Mouse (Mus musculus) retina, postnatal 1 day (tissue): ENCODE results near the gene Dnah7b.
"Not testable (repeated sequence)": the region's sequence is repeated elsewhere in the genome, so short reads cannot be mapped to it uniquely, and the experiment has no call there.

Experiments used
- DNase-seq: peaks from one replicate; pipeline ENCODE4 v3.0.0-alpha.2; 2012

Gene Dnah7b

DNA sequence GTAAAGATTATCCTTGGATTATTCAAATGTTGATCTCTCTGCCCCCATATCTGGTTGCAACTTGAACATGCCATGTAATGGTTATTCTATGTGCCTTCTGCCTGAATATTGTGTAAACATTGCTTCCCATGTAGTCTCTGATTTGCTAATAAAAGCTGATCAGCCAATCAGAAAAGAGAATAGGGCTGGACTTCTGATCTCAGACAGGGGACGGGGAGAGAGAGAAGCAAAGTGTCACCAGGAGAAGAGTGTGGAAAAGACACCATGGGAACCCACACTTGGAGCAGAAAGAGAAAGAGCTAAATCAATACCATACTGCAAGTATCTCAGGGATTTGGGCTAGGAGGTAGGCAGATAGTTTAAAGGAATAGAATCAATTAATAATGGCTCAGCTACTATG is at the start of gene Dnah7b:
TSS of gene Dnah7b (plus strand) at position 301 of the 400 bp plus-strand sequence.
- DNase-seq = peak; percentile 17

DNA sequence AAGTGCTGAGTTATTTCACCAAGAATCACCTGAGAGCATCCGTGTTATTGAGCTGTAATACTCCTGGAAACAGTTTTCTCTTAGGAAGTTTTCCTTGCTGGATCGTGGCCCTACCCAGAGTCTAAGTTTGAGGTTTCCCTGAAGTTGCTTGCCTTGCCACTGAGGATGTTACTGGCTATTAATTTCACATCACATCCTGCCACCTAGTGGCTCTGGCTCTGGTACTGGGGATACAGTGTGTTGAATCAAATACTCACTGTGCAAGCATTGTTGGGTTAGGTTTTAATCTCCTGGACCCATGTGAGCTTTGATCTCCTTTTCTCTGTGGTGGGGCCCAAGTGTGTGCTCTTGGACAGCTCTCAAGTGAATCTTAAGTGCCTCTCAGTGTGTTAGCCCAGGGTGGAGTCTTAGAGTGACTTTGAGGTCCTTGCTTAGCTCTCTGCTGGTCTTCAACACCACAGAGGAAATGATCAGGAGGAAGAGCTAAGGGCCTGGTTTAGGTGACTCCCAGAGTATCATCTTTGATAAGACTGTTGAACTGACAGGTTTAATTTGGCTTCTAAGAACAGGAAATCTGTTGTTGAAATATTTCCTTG is 47.6 kb upstream of the Dnah7b start:
- DNase-seq = peak; percentile 6

DNA sequence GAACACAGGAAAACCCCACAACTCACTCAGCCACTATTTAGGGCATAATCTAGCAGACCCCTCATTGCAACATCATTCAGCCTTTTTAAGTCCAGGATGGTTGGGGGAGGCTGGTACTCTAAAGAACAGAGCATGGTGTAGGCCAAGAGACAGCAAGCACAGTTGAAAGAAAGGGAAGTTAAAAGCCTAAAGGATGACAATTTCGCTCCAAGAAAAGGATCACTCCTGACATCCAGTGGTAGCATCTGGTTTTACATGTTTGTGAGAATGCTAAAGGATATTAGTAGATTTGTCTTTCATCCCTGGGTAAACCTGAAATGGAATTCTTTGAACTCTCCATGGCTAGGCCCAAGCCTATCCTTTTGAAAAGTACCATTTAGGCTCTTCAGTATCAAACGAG is 43.9 kb upstream of the Dnah7b start:
- peak; percentile 41 for DNase-seq

GRCm38 (mm10) chr1:46031993-46032555 is 34.0 kb upstream of the Dnah7b start:
- DNase-seq = no peak

GRCm38 (mm10) chr1:46048188-46048587 is 17.9 kb upstream of the Dnah7b start:
- no peak for DNase-seq

DNA sequence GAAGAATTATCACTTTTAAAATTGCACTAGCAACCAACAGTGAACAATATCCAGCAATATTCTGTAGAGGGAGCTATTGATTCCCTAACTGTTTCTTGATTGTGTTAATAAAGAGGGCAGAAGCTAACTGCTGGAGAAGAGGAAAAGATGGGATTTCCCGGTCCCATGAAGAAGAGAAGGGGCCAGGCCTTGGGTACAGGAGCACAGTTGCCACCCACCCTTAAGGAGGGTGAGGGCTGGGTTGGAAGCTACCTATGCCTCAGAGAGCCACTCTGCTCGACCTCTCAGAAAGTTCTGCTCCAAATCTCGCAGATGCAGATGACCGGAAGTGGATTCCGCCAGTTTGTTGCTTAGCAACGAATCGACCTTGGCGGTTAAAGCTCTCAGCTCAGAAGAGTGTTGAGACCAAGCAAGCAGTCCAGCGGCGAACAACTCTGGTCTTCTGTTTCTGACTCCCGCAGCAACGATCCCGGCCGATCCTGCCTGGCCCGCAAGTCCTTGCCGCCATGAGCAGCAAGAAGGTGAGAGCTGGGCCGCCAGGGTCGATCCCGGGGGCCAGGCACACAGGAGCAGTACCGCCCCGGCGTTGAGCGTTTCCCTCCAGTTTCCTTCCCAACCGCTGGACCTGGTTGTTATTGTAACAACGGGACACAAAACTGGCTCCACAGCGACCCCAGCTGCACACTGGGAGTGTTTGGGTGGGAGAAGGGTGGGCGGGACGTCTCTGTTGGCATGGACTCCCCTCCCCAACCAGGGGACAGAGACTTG is 553 bp downstream of the Dnah7b start:
- DNase-seq = peak; percentile 90

- DNase-seq = not testable (repeated sequence)
Measured at GRCm38 (mm10) chr1:46068787-46069186, 2.7 kb downstream of the Dnah7b start.

DNA sequence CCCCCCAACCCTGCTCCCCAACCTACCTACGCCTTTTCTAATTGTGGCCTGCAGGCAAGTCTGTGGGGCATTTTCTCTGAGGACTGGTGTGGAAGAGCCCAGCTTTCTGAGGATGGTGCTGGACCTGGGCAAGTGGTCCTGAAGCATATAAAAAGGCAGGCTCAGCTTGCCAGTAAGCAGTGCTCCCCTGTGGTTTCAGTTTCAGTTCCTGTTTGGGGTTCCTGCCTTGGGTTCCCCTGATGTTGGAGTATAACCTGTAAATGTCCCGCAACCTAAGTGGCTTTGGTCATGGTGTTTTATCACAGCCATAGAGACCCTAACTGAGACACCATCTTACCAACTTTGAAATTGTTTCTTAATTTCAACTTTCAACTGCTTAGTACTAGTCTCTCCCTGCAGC is 11.8 kb downstream of the Dnah7b start:
- no peak for DNase-seq

- DNase-seq = no peak
Measured at GRCm38 (mm10) chr1:46100484-46100883, 34.4 kb downstream of the Dnah7b start.

DNA sequence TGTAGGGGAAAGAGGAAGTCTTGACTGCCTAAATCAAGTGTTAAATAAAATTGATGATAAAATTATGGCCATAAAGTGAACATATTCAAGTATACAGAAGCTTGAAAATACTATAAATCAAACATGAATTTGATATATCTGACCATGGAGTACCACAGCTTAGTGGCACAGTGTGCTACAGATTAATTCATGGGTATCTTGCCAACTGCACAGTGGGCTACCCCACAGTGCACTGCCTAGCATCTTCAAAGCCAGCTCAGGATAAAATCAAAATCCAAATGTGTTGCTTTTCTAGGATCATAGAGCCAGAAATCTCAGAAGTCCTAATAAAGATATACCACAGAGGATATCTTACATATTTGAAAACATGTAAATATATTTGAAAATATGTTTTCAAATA is 46.5 kb downstream of the Dnah7b start:
- not testable (repeated sequence) for DNase-seq

GRCm38 (mm10) chr1:46117179-46117578 is 51.1 kb downstream of the Dnah7b start:
- DNase-seq = not testable (repeated sequence)

DNA sequence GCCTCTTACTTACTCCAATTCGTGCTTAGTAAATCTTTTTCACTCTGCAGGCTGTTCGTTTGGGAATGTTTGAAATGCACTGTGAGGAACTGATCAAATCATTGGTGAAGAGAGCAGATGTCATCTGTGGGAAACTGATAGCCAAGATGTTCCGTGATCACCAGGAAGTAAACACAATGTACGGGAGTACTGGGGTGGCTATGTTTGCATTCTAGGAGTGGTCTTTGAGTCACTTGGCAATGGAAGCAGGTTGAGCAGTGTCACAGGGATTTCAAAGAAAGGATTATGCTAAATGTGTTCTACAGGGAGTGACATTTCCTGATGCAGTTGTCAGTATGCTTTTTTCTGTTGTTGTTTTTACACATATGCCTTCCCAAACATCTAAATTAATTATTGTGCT is 61.9 kb downstream of the Dnah7b start:
- DNase-seq = no peak

DNA sequence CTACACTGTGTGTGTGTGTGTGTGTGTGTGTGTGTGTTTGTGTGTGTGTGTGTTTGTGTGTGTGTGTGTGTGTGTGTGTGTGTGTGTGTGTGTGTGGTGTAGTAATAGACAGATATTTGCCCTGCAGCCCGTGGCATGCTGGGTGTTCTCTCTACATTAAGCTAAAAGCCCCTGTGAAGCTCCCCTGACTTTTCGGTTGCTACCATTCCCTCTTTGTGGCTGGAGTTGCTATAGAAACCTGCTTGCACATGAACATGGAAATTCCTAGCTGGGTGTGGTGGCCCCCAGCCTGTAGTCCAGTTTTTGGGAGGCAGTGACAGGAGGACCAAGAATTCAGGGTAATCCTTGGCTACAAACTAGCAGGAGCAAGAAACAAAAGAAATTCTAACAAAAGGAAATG is 130.7 kb downstream of the Dnah7b start:
- not testable (repeated sequence) for DNase-seq

DNA sequence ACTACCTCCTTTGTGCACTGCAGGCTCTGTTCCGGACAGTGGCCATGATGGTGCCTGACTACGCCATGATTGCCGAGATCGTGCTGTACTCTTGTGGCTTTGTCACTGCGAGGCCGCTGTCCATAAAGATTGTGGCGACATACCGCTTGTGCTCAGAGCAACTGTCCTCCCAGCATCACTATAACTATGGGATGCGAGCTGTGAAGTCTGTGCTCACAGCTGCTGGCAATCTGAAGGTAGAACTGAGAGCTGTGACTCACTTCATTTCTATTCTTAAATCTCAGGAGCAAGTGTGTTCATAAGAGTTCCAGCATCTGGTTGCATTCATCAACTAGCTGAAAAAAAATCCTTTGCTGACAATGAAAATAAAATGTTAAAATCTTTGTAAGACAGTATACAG is 135.1 kb downstream of the Dnah7b start:
- not testable (repeated sequence) for DNase-seq

DNA sequence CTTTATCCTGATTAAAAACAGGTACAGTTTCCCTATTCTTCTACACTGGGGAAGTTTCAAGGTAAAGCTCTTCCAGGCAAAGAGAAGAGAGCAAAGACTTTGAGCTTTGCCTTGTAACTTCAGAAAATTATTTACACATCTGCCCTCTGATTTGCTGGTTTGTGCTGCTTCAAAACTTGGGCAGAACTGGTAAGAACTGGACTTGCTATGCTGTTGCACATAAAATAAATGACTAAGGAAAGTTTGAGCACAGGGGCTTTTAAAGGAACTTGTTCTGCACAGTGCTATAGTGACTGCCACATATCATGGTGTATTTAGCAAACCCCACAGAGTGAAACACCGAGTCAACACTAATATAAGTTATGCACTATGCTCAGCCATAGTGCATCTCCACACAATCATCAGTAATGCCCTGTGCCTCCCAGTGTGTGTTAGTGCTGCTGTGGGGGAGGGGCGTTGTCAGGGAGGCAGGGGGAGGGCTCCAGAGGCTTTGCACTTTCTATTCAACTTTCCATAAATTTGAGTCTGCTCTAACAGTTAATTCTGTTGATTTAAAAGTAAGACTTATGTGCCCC is 144.0 kb downstream of the Dnah7b start:
- not testable (repeated sequence) for DNase-seq

GRCm38 (mm10) chr1:46222704-46223103 is 156.6 kb downstream of the Dnah7b start:
- not testable (repeated sequence) for DNase-seq

DNA sequence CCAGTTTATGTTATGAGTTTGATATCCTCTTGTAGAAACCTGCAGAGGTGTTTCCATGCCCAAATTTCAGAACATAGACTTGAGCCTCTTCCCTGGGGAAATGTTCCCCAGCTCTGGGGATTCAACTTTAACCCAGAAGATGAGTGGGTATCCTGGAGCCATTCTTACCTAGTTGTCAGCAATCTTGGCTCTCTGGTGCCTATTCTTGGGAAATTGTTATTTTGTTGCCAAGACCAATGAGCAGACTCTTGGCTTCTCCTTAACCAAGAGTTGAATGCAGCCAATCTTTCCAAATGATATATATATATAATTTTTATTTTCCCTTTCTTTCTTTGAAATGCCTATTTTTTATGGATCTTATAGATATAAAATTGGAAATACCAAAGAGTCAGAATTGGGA is 160.0 kb downstream of the Dnah7b start:
- DNase-seq = not testable (repeated sequence)

DNA sequence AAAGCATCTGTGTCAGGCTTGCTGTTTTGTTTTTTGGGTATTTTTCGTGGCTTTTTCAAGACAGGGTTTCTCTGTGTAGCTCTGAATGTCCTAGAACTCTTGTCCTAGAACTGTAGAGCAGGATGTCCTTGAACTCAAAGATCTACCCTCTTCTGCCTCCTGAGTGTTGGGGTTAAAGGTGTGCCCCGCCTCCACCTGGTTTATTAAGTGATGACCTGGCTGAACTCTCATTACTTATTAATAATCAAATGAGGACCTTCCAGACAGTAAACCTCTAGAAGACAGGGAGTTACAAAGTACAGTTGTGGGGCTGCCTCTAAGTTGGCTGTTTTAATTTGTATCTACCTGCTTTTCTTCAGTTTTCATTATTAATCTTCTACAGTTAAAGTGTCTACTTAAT is 202.7 kb downstream of the Dnah7b start:
- DNase-seq = not testable (repeated sequence)

- no peak for DNase-seq
Measured at GRCm38 (mm10) chr1:46271927-46272326, 205.8 kb downstream of the Dnah7b start.

DNA sequence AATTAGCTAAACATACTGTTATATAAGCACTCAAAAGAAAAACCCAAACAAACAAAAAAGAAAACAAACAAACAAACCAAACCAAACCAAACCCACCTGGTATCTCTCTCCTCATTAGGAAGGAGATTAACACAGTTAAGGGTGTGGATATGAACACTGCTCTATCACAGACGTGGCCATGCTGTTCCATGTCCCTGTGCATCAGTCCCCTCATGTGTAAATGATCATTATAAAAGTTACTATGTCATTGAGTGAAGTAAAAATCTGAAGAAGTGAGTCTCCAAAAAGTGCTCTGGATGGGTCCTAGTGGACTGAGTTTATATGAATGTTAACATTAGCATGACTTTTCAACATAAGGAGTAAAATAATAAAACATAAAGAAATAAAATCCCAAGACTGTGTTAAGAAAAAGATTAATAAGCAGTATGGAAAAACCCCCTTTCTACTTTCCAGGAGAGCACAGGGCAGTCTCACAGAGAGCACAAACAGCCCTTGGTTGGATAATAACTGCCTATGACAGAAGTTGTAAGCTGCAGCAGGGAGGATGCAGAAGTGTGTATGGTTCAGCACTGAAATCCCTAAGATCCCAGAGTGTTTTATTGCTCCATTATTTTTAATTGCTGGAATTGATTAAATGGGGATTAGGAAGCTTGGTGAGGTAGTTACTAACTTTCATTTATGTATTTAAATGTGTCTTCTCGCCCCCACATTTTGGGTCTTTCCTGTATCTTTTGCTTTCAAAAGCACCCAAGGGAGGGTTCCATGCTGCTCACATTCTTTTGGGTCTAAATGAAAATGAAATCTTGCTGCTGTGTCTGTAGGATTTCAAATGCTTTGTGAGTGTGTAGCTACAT is 212.2 kb downstream of the Dnah7b start:
- DNase-seq = not testable (repeated sequence)

- not testable (repeated sequence) for DNase-seq
Measured at GRCm38 (mm10) chr1:46278911-46279565, 212.9 kb downstream of the Dnah7b start.

DNA sequence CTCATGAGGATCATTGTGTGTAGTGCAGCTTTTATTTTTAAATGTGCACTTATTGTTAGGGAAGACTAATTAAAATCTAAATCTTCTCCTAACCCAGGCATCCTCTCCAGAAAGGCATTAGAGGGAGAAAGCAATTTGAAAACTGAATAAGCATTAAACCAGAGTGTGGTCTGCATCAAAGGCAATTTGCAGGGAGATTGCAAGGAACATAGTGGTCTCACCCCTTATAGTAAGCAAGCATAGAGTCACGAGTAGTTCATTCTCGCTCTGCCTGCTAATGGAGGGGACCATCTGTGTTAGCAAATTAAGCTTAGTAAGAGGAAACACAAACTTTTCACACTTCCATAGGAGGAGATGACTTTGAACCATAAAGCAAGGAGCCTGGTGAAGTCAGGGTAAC is 228.3 kb downstream of the Dnah7b start:
- DNase-seq = not testable (repeated sequence)
